11 mouse cellular contexts compared by ENCODE assay signal in the genomic region with DNA sequence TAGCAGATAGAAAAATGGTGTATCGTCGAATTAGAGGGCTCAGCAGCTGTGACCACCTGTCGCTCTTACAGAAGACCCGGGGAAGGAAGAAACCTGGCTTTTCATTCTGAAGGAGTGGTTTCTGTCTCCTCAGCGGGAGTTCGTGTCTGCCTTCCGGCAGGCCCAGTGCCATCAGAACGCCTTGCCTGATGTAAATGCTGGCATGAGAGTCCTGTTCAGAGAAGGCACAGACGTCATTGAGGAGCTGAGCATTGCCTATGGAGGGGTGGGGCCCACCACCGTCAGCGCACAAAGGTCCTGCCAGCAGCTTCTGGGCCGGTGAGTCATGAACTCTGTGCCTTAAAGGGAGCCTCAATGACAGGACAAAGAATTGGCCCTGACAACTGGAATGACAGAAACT. TPM values are rescaled to one million over a fixed set of nuclear protein-coding genes. Genes with fewer than 3 reads are reported as not detected.
DNase-seq lines count a peak whose midpoint lies in the region; ATAC-seq and TF ChIP-seq lines count a peak whose summit lies in the region.
"Had no signal": no experiment of that assay in that cellular context is flagged by ENCODE, and none has a peak within 500 bp of the region (broad histone marks: within the 10 kb centered on the region; RNA-seq: fewer than 3 reads in every experiment).

No protein-coding gene starts in this region.

- no peak overlapping the region for H3K4me2 ChIP-seq in embryonic facial prominence, embryonic 15.5 days (replicated peaks)
- H3K4me2 ChIP-seq in myocyte (ENCODE audit: low read depth) = peak overlapping the region; percentile 84
- H3K4me2 ChIP-seq in forebrain, embryonic 11.5 days (ENCODE audit: low read depth, low read length, severe bottlenecking) = no peak overlapping the region
- H3K4me2 ChIP-seq in forebrain, postnatal 0 days (ENCODE audit: low read depth) = no peak overlapping the region

- peak overlapping the region; percentile 80 for H3K27ac ChIP-seq in embryonic facial prominence, embryonic 15.5 days (replicated peaks)
- no peak overlapping the region for H3K27ac ChIP-seq in forebrain, embryonic 11.5 days (ENCODE audit: low read depth, low read length)
- no peak overlapping the region for H3K27ac ChIP-seq in forebrain, postnatal 0 days (ENCODE audit: low read depth, low read length)
- H3K27ac ChIP-seq in left cerebral cortex, adult 2 months = no peak overlapping the region
- H3K27ac ChIP-seq: forebrain, embryonic 10.5 days had no signal

- H3K4me3 ChIP-seq in embryonic facial prominence, embryonic 15.5 days (replicated peaks) = no peak overlapping the region
- no peak overlapping the region for H3K4me3 ChIP-seq in myocyte
- no peak overlapping the region for H3K4me3 ChIP-seq in forebrain, embryonic 11.5 days (ENCODE audit: low read depth, low read length)
- H3K4me3 ChIP-seq in forebrain, postnatal 0 days (ENCODE audit: low read depth, low read length) = no peak overlapping the region
- no peak overlapping the region for H3K4me3 ChIP-seq in left cerebral cortex, adult 2 months
- H3K4me3 ChIP-seq: forebrain, embryonic 10.5 days had no signal

- no peaks in the 10 kb centered on the region for H3K27me3 ChIP-seq in embryonic facial prominence, embryonic 15.5 days
- no peaks in the 10 kb centered on the region for H3K27me3 ChIP-seq in myocyte (ENCODE audit: control insufficient read depth, insufficient read depth, insufficient read length)
- no peaks in the 10 kb centered on the region for H3K27me3 ChIP-seq in forebrain, embryonic 11.5 days (ENCODE audit: control insufficient read depth, insufficient read depth, low read length)
- no peaks in the 10 kb centered on the region for H3K27me3 ChIP-seq in forebrain, postnatal 0 days (ENCODE audit: insufficient read depth, low read length)

- no peaks in the 10 kb centered on the region for H3K36me3 ChIP-seq in embryonic facial prominence, embryonic 15.5 days
- no peaks in the 10 kb centered on the region for H3K36me3 ChIP-seq in myocyte (ENCODE audit: control insufficient read depth, insufficient read depth)
- H3K36me3 ChIP-seq in forebrain, embryonic 11.5 days (ENCODE audit: control insufficient read depth, insufficient read depth, low read length) = no peaks in the 10 kb centered on the region
- no peaks in the 10 kb centered on the region for H3K36me3 ChIP-seq in forebrain, postnatal 0 days (ENCODE audit: insufficient read depth)
- H3K36me3 ChIP-seq: forebrain, embryonic 10.5 days had no signal

- peak; percentile 35 for ATAC-seq in CD4-positive, CD25-positive, alpha-beta regulatory T cell, adult 4 months
- peak; percentile 78 for ATAC-seq in embryonic facial prominence, embryonic 15.5 days (ENCODE audit: insufficient number of reproducible peaks, low FRiP score, low TSS enrichment, low read depth)
- ATAC-seq in forebrain, embryonic 11.5 days (replicated peaks; ENCODE audit: low FRiP score) = no peak
- ATAC-seq in forebrain, postnatal 0 days = no peak

- peaks cover 20% of the 10 kb centered on the region for H3K4me1 ChIP-seq in embryonic facial prominence, embryonic 15.5 days
- H3K4me1 ChIP-seq in forebrain, embryonic 11.5 days (replicated peaks; ENCODE audit: control insufficient read depth, insufficient read depth, low read length) = no peaks in the 10 kb centered on the region
- H3K4me1 ChIP-seq in forebrain, postnatal 0 days (ENCODE audit: insufficient read depth) = no peaks in the 10 kb centered on the region
- H3K4me1 ChIP-seq: forebrain, embryonic 10.5 days had no signal

- no peaks in the 10 kb centered on the region for H3K9me3 ChIP-seq in embryonic facial prominence, embryonic 15.5 days (replicated peaks)
- no peaks in the 10 kb centered on the region for H3K9me3 ChIP-seq in forebrain, embryonic 11.5 days (ENCODE audit: control insufficient read depth, low read length)
- H3K9me3 ChIP-seq in forebrain, postnatal 0 days (ENCODE audit: low read length) = no peaks in the 10 kb centered on the region
- H3K9me3 ChIP-seq: forebrain, embryonic 10.5 days; megakaryocyte, embryonic 14.5 days had no signal

- peak; percentile 58 to 70 for DNase-seq in adrenal gland, adult (ENCODE audit: inconsistent age in 2 of 2, low spot score in 1 of 2)
- DNase-seq in adrenal gland, postnatal 4 days (ENCODE audit: low spot score in 2 of 2) = no peak
- DNase-seq in forebrain, embryonic 11.5 days (ENCODE audit: low spot score) = no peak
- DNase-seq in forebrain, postnatal 0 days = no peak
- no peak for DNase-seq in left cerebral cortex, adult 2 months (ENCODE audit: extremely low spot score in 1 of 2, low spot score in 2 of 2)
- DNase-seq: kidney, adult 18-20 months had no signal

- H3K79me2 ChIP-seq in myocyte (ENCODE audit: control insufficient read depth, insufficient read depth) = no peaks in the 10 kb centered on the region

- intact Hi-C loops in left cerebral cortex, adult 2 months (cut with DNase I) = no loop called here

- no peak for TF ChIP-seq POLR2A in myocyte (IDR thresholded peaks at IDR 0.05; ENCODE audit: insufficient read length, low read depth)

- no peak overlapping the region for H3K9ac ChIP-seq in embryonic facial prominence, embryonic 15.5 days
- H3K9ac ChIP-seq in forebrain, embryonic 11.5 days (ENCODE audit: low read length) = no peak overlapping the region
- no peak overlapping the region for H3K9ac ChIP-seq in forebrain, postnatal 0 days

- H3ac ChIP-seq in myocyte (ENCODE audit: control insufficient read depth, insufficient read length) = no peak overlapping the region

- WGBS in embryonic facial prominence, embryonic 15.5 days = 49% methylated on average over 12 of the region's 12 CpGs
- 73% methylated on average over 12 of the region's 12 CpGs for WGBS in forebrain, embryonic 11.5 days
- 45% methylated on average over 12 of the region's 12 CpGs for WGBS in forebrain, postnatal 0 days

- no peak for TF ChIP-seq CTCF in forebrain, postnatal 0 days (IDR thresholded peaks at IDR 0.05; ENCODE audit: low read depth)
- TF ChIP-seq CTCF in left cerebral cortex, adult 2 months (IDR thresholded peaks at IDR 0.05) = no peak

TF ChIP-seq in myocyte, 11 proteins besides CTCF, POLR2A, EP300 and RAD21:
- TF ChIP-seq MYOD1 (IDR thresholded peaks at IDR 0.05; ENCODE audit: control insufficient read depth in 1 of 3, insufficient read length in 2 of 3, low read depth in 2 of 3) (peak in 1 of 3 experiments; percentile 35), CEBPB (IDR thresholded peaks at IDR 0.05; ENCODE audit: insufficient read depth, poor library complexity, severe bottlenecking) (no peak), MYOG (IDR thresholded peaks at IDR 0.05; ENCODE audit: control insufficient read depth in 1 of 3, insufficient read depth in 1 of 3, insufficient read length in 2 of 3, low read depth in 2 of 3) (peak in 1 of 3 experiments; percentile 20), E2F4 (IDR thresholded peaks at IDR 0.05; ENCODE audit: insufficient read depth) (no peak)

RNA-seq across cellular contexts. Expression of a gene that starts 26.2 kb away (rescaled TPM):
- under 1 TPM; 0.11 TPM for total RNA-seq in adrenal gland, postnatal 4 days (2021)
- under 1 TPM in 1 of 2 experiments, not detected in 1; 0.10 TPM for polyA plus RNA-seq in CD4-positive, CD25-positive, alpha-beta regulatory T cell, adult 4 months (2017; shearing (Covaris generic))
- 1.4 and 2.9 TPM in 2 replicates for polyA plus RNA-seq in embryonic facial prominence, embryonic 15.5 days (2015; fragmentation: Nextera tagmentation; extraction: Ambion mirVana)
- not detected for polyA plus RNA-seq in myocyte (2012; fragmentation: generic; extraction: Trizol)
- 0.05 TPM in 1 of 2 replicates, not detected in the other for polyA plus RNA-seq in forebrain, embryonic 11.5 days (2014; fragmentation: Nextera tagmentation; extraction: Ambion mirVana)
- 0.05 TPM in 1 of 2 replicates, not detected in the other for total RNA-seq in forebrain, postnatal 0 days (2014; rRNA removed)
- not detected in 2 replicates for polyA plus RNA-seq in forebrain, postnatal 0 days (2015; fragmentation: Nextera tagmentation; extraction: Ambion mirVana)
- under 1 TPM in 1 of 2 experiments, not detected in 1; 0.05 TPM for total RNA-seq in left cerebral cortex, adult 2 months (2021)

Comparison
In these comparisons a context has a peak if more than half of its experiments do, and no peak if none do; other contexts are left out.
1. DNase-seq: peak in adrenal gland, adult (2 of 2); none in adrenal gland, postnatal 4 days (0 of 2), forebrain, embryonic 11.5 days (single experiment), forebrain, postnatal 0 days (single experiment) and left cerebral cortex, adult 2 months (0 of 2).
2. ATAC-seq: peak in CD4-positive, CD25-positive, alpha-beta regulatory T cell, adult 4 months (single experiment) and embryonic facial prominence, embryonic 15.5 days (single experiment); none in forebrain, embryonic 11.5 days (single experiment) and forebrain, postnatal 0 days (single experiment).